Mouse (Mus musculus) hindbrain, embryonic 14.5 days (tissue): Measurements from ENCODE around the gene Bsdc1. TPM values are rescaled to one million over a fixed set of nuclear protein-coding genes. Genes with fewer than 3 reads are reported as not detected.

Source experiments
- ATAC-seq: fragments of 200-750 bp; cut with Nextera tagmentation; 2 replicates; pipeline ENCODE4 v1.8.0; 2017; ENCODE audit warnings: moderate number of reproducible peaks, mild to moderate bottlenecking, moderate TSS enrichment, moderate library complexity; ENCODE audit not compliant: low FRiP score
- DNase-seq: peaks from one replicate; pipeline ENCODE4 v3.0.0-alpha.2; 2015; ENCODE audit warnings: low spot score
- H3K27ac ChIP-seq: fragments of 300-500 bp; sonication (generic); 2 replicates; pipeline ENCODE4 v1.5.1; 2014; ENCODE audit warnings: mild to moderate bottlenecking, moderate library complexity
- H3K27me3 ChIP-seq: fragments of 300-500 bp; sonication (generic); 2 replicates; pipeline ENCODE4 v1.6.1; 2014; ENCODE audit warnings: mild to moderate bottlenecking, low read length, mixed read lengths; ENCODE audit not compliant: control insufficient read depth, insufficient read depth
- H3K36me3 ChIP-seq: fragments of 300-500 bp; sonication (generic); replicated peaks from 2 replicates; pipeline ENCODE4 v1.6.1; 2014; ENCODE audit not compliant: control insufficient read depth, insufficient read depth
- H3K4me1 ChIP-seq: fragments of 300-500 bp; sonication (generic); replicated peaks from 2 replicates; pipeline ENCODE4 v1.6.1; 2014; ENCODE audit warnings: antibody characterized with exemption, low read length, mixed read lengths; ENCODE audit not compliant: control insufficient read depth, insufficient read depth
- H3K4me2 ChIP-seq: fragments of 300-500 bp; sonication (generic); replicated peaks from 2 replicates; pipeline ENCODE4 v1.6.1; 2014; ENCODE audit warnings: mild to moderate bottlenecking, moderate library complexity
- H3K4me3 ChIP-seq: fragments of 300-500 bp; sonication (generic); replicated peaks from 2 replicates; pipeline ENCODE4 v1.5.1; 2014; ENCODE audit warnings: mild to moderate bottlenecking, low read length
- H3K9ac ChIP-seq: fragments of 300-500 bp; sonication (generic); 2 replicates; pipeline ENCODE4 v1.6.1; 2014
- H3K9me3 ChIP-seq: fragments of 300-500 bp; sonication (generic); 2 replicates; pipeline ENCODE4 v1.6.1; 2016; ENCODE audit warnings: low read length; ENCODE audit not compliant: control insufficient read depth
- WGBS: fragments of 180-500 bp; shearing (Covaris S2); extraction: QIAGEN DNeasy Blood & Tissue Kit; methylation state at CpG from one replicate; pipeline ENCODE4 v1.1.7; 2014; 5-methylcytosine and 5-hydroxymethylcytosine counted together
- polyA plus RNA-seq: library from polyadenylated mRNA; unstranded; fragments of >200 nt; fragmentation: Nextera tagmentation; extraction: Ambion mirVana; gene quantifications from 2 replicates; pipeline ENCODE4 v1.2.1, GENCODE M21; 2014

The Bsdc1 gene
- polyA plus RNA-seq, 1 experiment from 2014 or later = 29.5 TPM

GRCm38 (mm10) chr4:129509650-129510049, 48.3 kb downstream of the Bsdc1 start:
- 59% methylated on average over 3 of the region's 3 CpGs for WGBS
- DNase-seq = no peak
- H3K36me3 ChIP-seq = no peaks in the 10 kb centered on the region
- no peaks in the 10 kb centered on the region for H3K9me3 ChIP-seq
- peaks cover 31% of the 10 kb centered on the region for H3K4me1 ChIP-seq
- no peak for ATAC-seq
- peak overlapping the region; percentile 21; the same call in 1 of the 2 replicates for H3K27ac ChIP-seq
- no peak overlapping the region for H3K4me3 ChIP-seq
- H3K4me2 ChIP-seq = no peak overlapping the region
- no peaks in the 10 kb centered on the region for H3K27me3 ChIP-seq
- no peak overlapping the region for H3K9ac ChIP-seq

GRCm38 (mm10) chr4:129510723-129511412, 49.5 kb downstream of the Bsdc1 start:
- 27% methylated on average over 6 of the region's 6 CpGs for WGBS
- H3K9ac ChIP-seq = no peak overlapping the region
- peaks cover 10% of the 10 kb centered on the region for H3K36me3 ChIP-seq
- ATAC-seq (no peak), DNase-seq (peak; percentile 50)
- H3K4me1 ChIP-seq = peaks cover 39% of the 10 kb centered on the region
- H3K4me2 ChIP-seq = no peak overlapping the region
- H3K27ac ChIP-seq = peak overlapping the region; percentile 43
- no peak overlapping the region for H3K4me3 ChIP-seq
- H3K27me3 ChIP-seq = no peaks in the 10 kb centered on the region
- no peaks in the 10 kb centered on the region for H3K9me3 ChIP-seq

- peak overlapping the region; percentile 43 for H3K27ac ChIP-seq
- H3K9ac ChIP-seq = no peak overlapping the region
- H3K4me1 ChIP-seq = peaks cover 41% of the 10 kb centered on the region
- H3K36me3 ChIP-seq = peaks cover 17% of the 10 kb centered on the region
- no peak overlapping the region for H3K4me2 ChIP-seq
- DNase-seq (no peak), ATAC-seq (no peak)
- H3K4me3 ChIP-seq = no peak overlapping the region
- no peaks in the 10 kb centered on the region for H3K9me3 ChIP-seq
- no peaks in the 10 kb centered on the region for H3K27me3 ChIP-seq
- 7% methylated on average over 6 of the region's 6 CpGs for WGBS
Observed at GRCm38 (mm10) chr4:129511413-129512096, 50.2 kb downstream of the Bsdc1 start.

- Histone ChIP-seq H3K27me3 (no peaks in the 10 kb centered on the region), H3K9me3 (no peaks in the 10 kb centered on the region), H3K4me3 (peak within 1 kb of the TSS; percentile 100), H3K36me3 (peaks cover 34% of the 10 kb centered on the region), H3K27ac (peak within 1 kb of the TSS; percentile 100), H3K4me2 (peak within 1 kb of the TSS; percentile 83), H3K4me1 (peaks cover 41% of the 10 kb centered on the region), H3K9ac (peak within 1 kb of the TSS; percentile 100)
- 6% methylated on average over 46 of the region's 47 CpGs for whole genome bisulfite sequencing
- ATAC-seq (peak; percentile 88), DNase-seq (peak; percentile 90)
Observed at GRCm38 (mm10) chr4:129513086-129513767, 51.8 kb downstream of the Bsdc1 start, which contains the start of gene Marcksl1. Gene Marcksl1 (plus strand): TSS chr4:129513581.

GRCm38 (mm10) chr4:129513891-129514290, 52.5 kb downstream of the Bsdc1 start:
- H3K36me3 ChIP-seq = peaks cover 41% of the 10 kb centered on the region
- peak overlapping the region; percentile 83 for H3K4me2 ChIP-seq
- peak; percentile 36 for DNase-seq
- H3K27me3 ChIP-seq = no peaks in the 10 kb centered on the region
- peak overlapping the region; percentile 100 for H3K4me3 ChIP-seq
- H3K4me1 ChIP-seq = peaks cover 38% of the 10 kb centered on the region
- peak overlapping the region; percentile 100 for H3K27ac ChIP-seq
- WGBS = 0% methylated on average over 26 of the region's 57 CpGs
- H3K9me3 ChIP-seq = no peaks in the 10 kb centered on the region
- peak overlapping the region; percentile 100 for H3K9ac ChIP-seq
- ATAC-seq = peak; percentile 37

- ATAC-seq (peak; percentile 39), DNase-seq (peak; percentile 75)
- Histone ChIP-seq H3K27ac (peak overlapping the region; percentile 100), H3K27me3 (no peaks in the 10 kb centered on the region), H3K4me2 (peak overlapping the region; percentile 83), H3K36me3 (peaks cover 43% of the 10 kb centered on the region), H3K4me1 (peaks cover 33% of the 10 kb centered on the region), H3K4me3 (peak overlapping the region; percentile 100), H3K9me3 (no peaks in the 10 kb centered on the region), H3K9ac (peak overlapping the region; percentile 100)
- WGBS = 1% methylated on average over 32 of the region's 35 CpGs
Observed at GRCm38 (mm10) chr4:129514300-129514898, 53.0 kb downstream of the Bsdc1 start.

GRCm38 (mm10) chr4:129516925-129517324, 55.5 kb downstream of the Bsdc1 start:
- Histone ChIP-seq H3K4me3 (no peak overlapping the region), H3K36me3 (peaks cover 66% of the 10 kb centered on the region), H3K9me3 (no peaks in the 10 kb centered on the region), H3K9ac (no peak overlapping the region), H3K4me2 (no peak overlapping the region), H3K27me3 (no peaks in the 10 kb centered on the region), H3K27ac (no peak overlapping the region), H3K4me1 (peaks cover 21% of the 10 kb centered on the region)
- ATAC-seq = no peak
- no peak for DNase-seq
- 52% methylated on average over 2 of the region's 2 CpGs for WGBS

GRCm38 (mm10) chr4:129518519-129518918, 57.1 kb downstream of the Bsdc1 start:
- WGBS = 96% methylated on average over 7 of the region's 8 CpGs
- H3K4me2 ChIP-seq = no peak overlapping the region
- H3K36me3 ChIP-seq = peaks cover 82% of the 10 kb centered on the region
- peaks cover 10% of the 10 kb centered on the region; the same call in 1 of the 2 replicates for H3K4me1 ChIP-seq
- DNase-seq (no peak), ATAC-seq (no peak)
- no peak overlapping the region for H3K9ac ChIP-seq
- H3K27ac ChIP-seq = no peak overlapping the region
- no peak overlapping the region for H3K4me3 ChIP-seq
- no peaks in the 10 kb centered on the region for H3K27me3 ChIP-seq
- no peaks in the 10 kb centered on the region for H3K9me3 ChIP-seq

- no peaks in the 10 kb centered on the region for H3K27me3 ChIP-seq
- H3K36me3 ChIP-seq = peaks cover 93% of the 10 kb centered on the region
- H3K4me3 ChIP-seq = no peak overlapping the region
- no peak for DNase-seq
- no peak overlapping the region for H3K27ac ChIP-seq
- H3K4me1 ChIP-seq = no peaks in the 10 kb centered on the region
- H3K9me3 ChIP-seq = no peaks in the 10 kb centered on the region
- 92% methylated on average over 5 of the region's 5 CpGs for WGBS
- no peak overlapping the region for H3K9ac ChIP-seq
- no peak for ATAC-seq
- H3K4me2 ChIP-seq = no peak overlapping the region
Observed at GRCm38 (mm10) chr4:129525338-129525737, 64.0 kb downstream of the Bsdc1 start.
